Mouse (Mus musculus) kidney, postnatal 10 days (tissue): Measurements from ENCODE around the gene Mtif3.
A peak's percentile ranks its signal among the peaks of the same experiment; 100 is the strongest.

Source experiments
- DNase-seq: peaks from one replicate; pipeline ENCODE4 v3.0.0; 2021; ENCODE audit warnings: mixed read lengths

Gene Mtif3

DNA sequence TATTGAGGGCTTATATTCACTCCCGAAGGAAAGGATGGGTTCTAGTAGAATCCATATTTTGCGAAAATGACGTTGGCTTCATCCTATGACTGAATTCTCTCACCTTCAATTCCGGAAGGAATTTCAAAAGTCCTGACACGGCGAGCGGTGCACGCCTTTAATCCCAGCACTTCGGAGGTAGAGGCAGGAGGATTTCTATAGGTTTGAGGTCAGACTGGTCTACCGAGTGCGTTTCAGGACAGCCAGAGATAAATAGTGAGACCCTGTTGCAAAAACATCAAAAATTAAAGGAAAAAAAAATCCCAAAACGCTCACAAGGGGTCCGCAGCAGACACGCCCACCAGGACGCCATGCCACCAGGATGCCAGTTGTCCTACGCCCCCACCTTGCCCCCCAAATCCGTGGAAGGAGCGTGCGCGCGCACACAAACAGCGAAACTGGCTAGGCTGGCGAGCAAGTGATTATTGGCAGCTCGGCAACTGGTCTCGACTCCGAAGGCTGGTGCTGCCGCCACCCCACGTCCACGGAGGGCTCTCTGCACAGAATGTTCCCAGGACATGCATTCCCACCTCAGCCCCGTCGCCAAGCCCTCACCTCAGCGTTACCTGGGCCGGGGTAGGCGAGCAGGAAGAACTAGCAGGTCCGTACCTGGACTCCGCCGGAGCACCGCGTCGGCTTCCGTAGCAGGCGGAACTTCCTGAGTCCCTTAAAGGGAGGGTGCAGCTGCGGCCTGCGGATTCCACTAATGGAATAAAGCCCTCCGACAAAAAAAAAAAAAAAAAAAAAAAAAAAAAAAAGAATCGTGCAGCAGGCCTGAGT lies at the start of gene Mtif3:
Gene Mtif3, minus strand, starts transcription at position 683 of the 819 bp plus-strand sequence.
- peak; percentile 91 for DNase-seq

GRCm38 (mm10) chr5:147011333-147011732 lies 47.7 kb upstream of the Mtif3 start:
- no peak for DNase-seq

DNA sequence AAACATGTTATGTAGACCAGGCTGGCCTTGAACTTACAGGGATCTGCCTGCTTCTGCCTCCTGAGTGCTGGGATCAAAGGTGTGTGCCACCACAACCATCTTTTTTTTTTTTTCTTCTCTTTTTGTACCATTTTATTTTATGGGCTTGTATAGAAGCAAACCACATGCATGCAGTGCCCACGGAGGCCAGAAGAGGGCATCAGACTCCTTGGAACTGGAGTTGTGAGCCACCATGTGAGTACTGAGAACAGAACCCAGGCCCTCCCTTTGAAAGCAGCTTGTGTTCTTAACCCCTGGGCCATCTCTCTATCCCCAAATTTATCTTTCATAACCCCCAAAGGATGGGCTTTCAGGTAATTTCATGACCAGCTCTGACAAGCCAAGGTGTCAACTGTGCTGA lies 39.7 kb upstream of the Mtif3 start:
- DNase-seq: no peak

- no peak for DNase-seq
Observed at GRCm38 (mm10) chr5:147001312-147001711, 37.7 kb upstream of the Mtif3 start.

- DNase-seq: no peak
Observed at GRCm38 (mm10) chr5:146998802-146999201, 35.2 kb upstream of the Mtif3 start.

- DNase-seq: no peak
Observed at GRCm38 (mm10) chr5:146996812-146997211, 33.2 kb upstream of the Mtif3 start.

DNA sequence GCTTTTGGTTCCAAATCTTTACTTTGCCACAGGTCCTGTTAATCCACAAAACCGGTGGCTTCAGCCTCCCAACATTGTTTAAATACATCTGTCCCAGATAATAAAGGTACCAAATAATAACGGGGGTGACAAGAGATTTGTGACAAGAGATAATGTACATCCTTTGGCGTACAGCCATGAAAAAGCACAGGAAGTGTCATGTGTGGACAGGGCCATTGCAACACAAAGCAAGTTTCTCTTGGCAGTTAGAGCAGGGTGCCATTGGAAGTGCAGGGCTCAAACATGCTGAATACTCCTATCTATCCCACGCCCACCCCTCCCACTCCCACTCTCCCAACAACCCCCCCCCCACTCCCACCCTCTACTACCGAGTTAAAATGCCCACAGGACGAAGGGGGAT lies 31.4 kb upstream of the Mtif3 start:
- no peak for DNase-seq

GRCm38 (mm10) chr5:146993509-146993908 lies 29.9 kb upstream of the Mtif3 start:
- no peak for DNase-seq

GRCm38 (mm10) chr5:146989051-146989450 lies 25.5 kb upstream of the Mtif3 start:
- DNase-seq: no peak

- no peak for DNase-seq
Observed at GRCm38 (mm10) chr5:146987588-146987987, 24.0 kb upstream of the Mtif3 start.

DNA sequence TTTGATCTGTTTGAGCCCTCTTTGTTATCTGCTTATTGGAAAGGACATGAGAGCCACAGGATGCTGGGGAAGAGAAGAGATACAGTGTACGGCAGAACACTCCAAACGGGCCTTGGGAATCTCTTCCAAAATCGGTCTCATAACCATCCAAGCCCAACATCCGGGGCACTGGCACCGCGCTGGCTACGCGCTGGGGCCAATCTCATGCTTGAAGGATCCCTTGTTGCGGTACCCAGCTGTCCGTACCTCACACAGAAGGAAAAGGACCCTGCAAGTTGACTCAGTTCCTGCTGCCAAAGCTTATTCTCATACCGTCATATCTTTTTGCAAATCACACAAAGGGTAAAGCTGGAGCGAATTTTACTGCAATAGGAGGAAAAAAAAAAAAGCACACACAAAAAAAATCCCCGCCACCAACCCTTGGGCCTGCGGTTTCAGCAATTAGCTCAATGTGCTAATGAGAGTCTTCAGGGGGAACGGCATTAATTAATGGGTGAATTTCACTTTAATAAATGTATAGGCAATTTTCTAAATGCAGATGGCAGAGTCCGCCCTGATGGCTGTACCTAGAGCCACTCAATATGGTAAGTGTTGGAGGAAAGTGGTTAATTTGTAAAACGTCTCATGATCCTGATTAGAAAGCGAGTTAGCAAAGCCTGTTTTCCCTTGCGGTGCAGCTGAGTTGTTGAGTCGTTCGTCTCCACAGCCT lies 22.3 kb upstream of the Mtif3 start:
- no peak for DNase-seq

GRCm38 (mm10) chr5:146983216-146983615 lies 19.6 kb upstream of the Mtif3 start:
- DNase-seq: peak; percentile 79

GRCm38 (mm10) chr5:146981376-146981775 lies 17.8 kb upstream of the Mtif3 start:
- DNase-seq: peak; percentile 27

GRCm38 (mm10) chr5:146974781-146975123 lies 11.2 kb upstream of the Mtif3 start:
- DNase-seq: peak; percentile 41

GRCm38 (mm10) chr5:146973858-146974780 lies 10.5 kb upstream of the Mtif3 start:
- peak; percentile 51 for DNase-seq

GRCm38 (mm10) chr5:146973353-146973752 lies 9.8 kb upstream of the Mtif3 start:
- DNase-seq: no peak

- DNase-seq: no peak
Observed at GRCm38 (mm10) chr5:146971776-146972561, 8.4 kb upstream of the Mtif3 start.

- no peak for DNase-seq
Observed at GRCm38 (mm10) chr5:146968695-146969393, 5.2 kb upstream of the Mtif3 start.

GRCm38 (mm10) chr5:146963937-146964278 lies 308 bp upstream of the Mtif3 start:
- DNase-seq: no peak

- DNase-seq: no peak
Observed at GRCm38 (mm10) chr5:146956678-146957077, 6.9 kb downstream of the Mtif3 start.

DNA sequence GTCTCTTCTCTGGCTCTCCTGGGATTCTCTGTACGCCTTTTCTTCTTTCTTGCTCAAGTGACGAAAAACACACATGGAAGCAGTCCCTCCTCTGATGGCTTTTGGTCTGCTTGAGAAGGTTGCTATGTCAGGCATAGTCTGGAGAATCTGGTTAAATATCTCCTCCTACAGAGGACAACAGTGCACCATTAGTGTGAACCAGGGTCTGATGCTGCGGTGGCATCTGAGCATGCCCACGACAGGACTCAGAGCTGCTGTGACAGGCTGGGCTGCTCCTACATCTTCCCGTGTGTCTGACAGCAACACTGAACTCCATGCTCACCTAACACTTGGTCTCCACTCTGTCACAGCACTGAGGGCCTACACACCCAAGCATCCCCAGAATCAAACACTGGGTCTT lies 7.9 kb downstream of the Mtif3 start:
- no peak for DNase-seq

DNA sequence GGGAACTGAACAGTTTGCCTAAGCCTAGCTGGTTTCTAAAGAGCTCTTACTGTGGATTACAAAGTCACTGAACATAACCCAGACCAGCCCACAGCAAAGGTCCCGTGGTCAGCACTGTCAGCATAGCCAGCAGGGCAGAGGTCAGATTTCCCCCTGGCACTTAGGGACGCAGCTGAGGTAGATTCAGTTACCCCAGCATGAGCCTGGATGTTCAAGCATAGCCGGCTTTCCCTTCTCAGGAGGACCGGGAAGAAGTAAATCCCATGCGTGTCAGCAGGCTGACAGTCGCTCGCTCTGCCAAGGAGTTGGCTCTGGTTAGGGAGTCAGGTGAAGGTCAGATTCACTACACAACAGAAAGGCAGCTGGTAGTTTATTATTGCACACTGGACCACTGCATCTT lies 9.0 kb downstream of the Mtif3 start:
- no peak for DNase-seq
